Mouse (Mus musculus) liver, embryonic 11.5 days (tissue): ENCODE results near the gene Cd28. TPM values are rescaled to one million over a fixed set of nuclear protein-coding genes. Genes with fewer than 3 reads are reported as not detected.

ENCODE experiments used
- ATAC-seq: fragments of 200-750 bp; cut with Nextera tagmentation; replicated peaks from 2 replicates; pipeline ENCODE4 v1.8.0; 2017; ENCODE audit warnings: moderate number of reproducible peaks, mild to moderate bottlenecking, moderate TSS enrichment, moderate library complexity; ENCODE audit not compliant: low FRiP score
- DNase-seq: peaks from one replicate; pipeline ENCODE4 v3.0.0-alpha.2; 2017; ENCODE audit warnings: low spot score
- H3K27ac ChIP-seq: fragments of 300-500 bp; sonication (generic); 2 replicates; pipeline ENCODE4 v1.5.1; 2014; ENCODE audit warnings: mild to moderate bottlenecking, low read depth, low read length, control low read depth
- H3K27me3 ChIP-seq: fragments of 300-500 bp; sonication (generic); replicated peaks from 2 replicates; pipeline ENCODE4 v1.6.1; 2014; ENCODE audit warnings: low read length, mixed read lengths; ENCODE audit not compliant: control insufficient read depth, insufficient read depth
- H3K36me3 ChIP-seq: fragments of 300-500 bp; sonication (generic); 2 replicates; pipeline ENCODE4 v1.6.1; 2014; ENCODE audit warnings: mild to moderate bottlenecking, low read length, moderate library complexity, mixed read lengths; ENCODE audit not compliant: control insufficient read depth, insufficient read depth
- H3K4me1 ChIP-seq: fragments of 300-500 bp; sonication (generic); replicated peaks from 2 replicates; pipeline ENCODE4 v1.6.1; 2014; ENCODE audit warnings: low read length, mixed read lengths; ENCODE audit not compliant: control insufficient read depth, insufficient read depth
- H3K4me2 ChIP-seq: fragments of 300-500 bp; sonication (generic); 2 replicates; pipeline ENCODE4 v1.6.1; 2014; ENCODE audit warnings: mild to moderate bottlenecking, control low read depth, moderate library complexity
- H3K4me3 ChIP-seq: fragments of 300-500 bp; sonication (generic); 2 replicates; pipeline ENCODE4 v1.5.1; 2014; ENCODE audit warnings: low read depth, low read length, control low read depth
- H3K9ac ChIP-seq: fragments of 300-500 bp; sonication (generic); 2 replicates; pipeline ENCODE4 v1.6.1; 2014; ENCODE audit warnings: low read depth, low read length, control low read depth
- H3K9me3 ChIP-seq: fragments of 300-500 bp; sonication (generic); 2 replicates; pipeline ENCODE4 v1.6.1; 2016; ENCODE audit warnings: low read length, inconsistent platforms, mixed read lengths; ENCODE audit not compliant: control insufficient read depth
- WGBS: fragments of 180-500 bp; shearing (Covaris S2); extraction: QIAGEN DNeasy Blood & Tissue Kit; methylation state at CpG from one replicate; pipeline ENCODE4 v1.1.7; 2014; 5-methylcytosine and 5-hydroxymethylcytosine counted together
- polyA plus RNA-seq: library from polyadenylated mRNA; unstranded; fragments of >200 nt; fragmentation: Nextera tagmentation; extraction: Ambion mirVana; gene quantifications from 2 replicates; pipeline ENCODE4 v1.2.1, GENCODE M21; 2014

Cd28 gene
- polyA plus RNA-seq, 1 experiment from 2014 or later, result 0.15 TPM

DNA sequence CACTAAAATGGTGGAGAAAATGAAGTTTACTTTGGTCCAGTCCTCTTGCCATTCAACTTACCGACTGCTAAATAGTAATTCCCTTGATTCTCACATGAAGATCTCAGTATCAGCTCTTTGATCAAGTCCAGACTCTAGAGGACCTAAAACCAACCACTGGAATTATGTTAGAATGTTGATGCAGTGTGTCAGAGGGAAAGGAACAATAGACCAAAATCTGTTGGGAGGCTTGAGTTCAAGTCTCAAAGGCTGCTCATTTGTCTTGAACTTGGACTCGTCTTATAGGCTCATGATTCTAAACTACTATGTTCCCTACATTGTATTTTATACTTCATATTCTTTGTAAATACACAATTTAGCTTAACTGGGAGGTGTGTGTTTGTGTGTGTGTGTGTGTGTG, 41.0 kb downstream of the Cd28 start:
- Histone ChIP-seq H3K9ac (no peak overlapping the region), H3K27ac (no peak overlapping the region), H3K27me3 (no peaks in the 10 kb centered on the region), H3K4me2 (no peak overlapping the region), H3K4me3 (no peak overlapping the region), H3K9me3 (no peaks in the 10 kb centered on the region), H3K4me1 (no peaks in the 10 kb centered on the region), H3K36me3 (no peaks in the 10 kb centered on the region)
- DNase-seq (no peak), ATAC-seq (no peak)
- 91% methylated on average over 2 of the region's 2 CpGs for WGBS

- 63% methylated on average over 1 of the region's 1 CpGs for WGBS
- H3K4me3 ChIP-seq, result no peak overlapping the region
- H3K4me1 ChIP-seq, result no peaks in the 10 kb centered on the region
- no peak for ATAC-seq
- no peaks in the 10 kb centered on the region for H3K36me3 ChIP-seq
- H3K27me3 ChIP-seq, result no peaks in the 10 kb centered on the region
- no peak overlapping the region for H3K9ac ChIP-seq
- no peak overlapping the region for H3K27ac ChIP-seq
- H3K4me2 ChIP-seq, result no peak overlapping the region
- no peak for DNase-seq
- no peaks in the 10 kb centered on the region for H3K9me3 ChIP-seq
Measured at GRCm38 (mm10) chr1:60758226-60758625, 41.6 kb downstream of the Cd28 start.

- Histone ChIP-seq H3K4me1 (no peaks in the 10 kb centered on the region), H3K27ac (no peak overlapping the region), H3K9me3 (no peaks in the 10 kb centered on the region), H3K27me3 (no peaks in the 10 kb centered on the region), H3K36me3 (no peaks in the 10 kb centered on the region), H3K9ac (no peak overlapping the region), H3K4me3 (no peak overlapping the region), H3K4me2 (no peak overlapping the region)
- ATAC-seq (no peak), DNase-seq (no peak)
- 64% methylated on average over 7 of the region's 7 CpGs for WGBS
Measured at GRCm38 (mm10) chr1:60759563-60760335, 43.1 kb downstream of the Cd28 start.

DNA sequence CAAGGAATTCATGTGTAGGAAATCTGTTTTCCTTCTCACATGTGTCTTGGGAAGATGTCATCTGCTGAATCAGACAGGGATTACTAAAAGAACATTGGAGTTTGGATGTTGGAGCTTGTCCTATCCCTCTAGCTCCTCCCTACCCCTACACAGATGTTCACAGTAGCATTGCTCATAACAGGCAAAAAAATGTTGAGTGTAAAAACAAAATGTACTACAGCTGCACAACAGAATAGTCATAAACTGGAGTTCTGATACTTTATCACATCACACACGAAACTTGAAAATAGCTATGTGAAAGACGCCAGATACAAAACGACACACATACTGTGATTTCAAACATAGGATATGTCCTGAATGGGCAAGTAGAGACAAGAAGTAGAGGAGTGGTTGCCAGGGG, 43.9 kb downstream of the Cd28 start:
- Histone ChIP-seq H3K9ac (no peak overlapping the region), H3K4me3 (no peak overlapping the region), H3K36me3 (no peaks in the 10 kb centered on the region), H3K9me3 (no peaks in the 10 kb centered on the region), H3K27ac (no peak overlapping the region), H3K27me3 (no peaks in the 10 kb centered on the region), H3K4me1 (no peaks in the 10 kb centered on the region), H3K4me2 (no peak overlapping the region)
- DNase-seq (no peak), ATAC-seq (no peak)
- WGBS, result 83% methylated on average over 3 of the region's 3 CpGs

DNA sequence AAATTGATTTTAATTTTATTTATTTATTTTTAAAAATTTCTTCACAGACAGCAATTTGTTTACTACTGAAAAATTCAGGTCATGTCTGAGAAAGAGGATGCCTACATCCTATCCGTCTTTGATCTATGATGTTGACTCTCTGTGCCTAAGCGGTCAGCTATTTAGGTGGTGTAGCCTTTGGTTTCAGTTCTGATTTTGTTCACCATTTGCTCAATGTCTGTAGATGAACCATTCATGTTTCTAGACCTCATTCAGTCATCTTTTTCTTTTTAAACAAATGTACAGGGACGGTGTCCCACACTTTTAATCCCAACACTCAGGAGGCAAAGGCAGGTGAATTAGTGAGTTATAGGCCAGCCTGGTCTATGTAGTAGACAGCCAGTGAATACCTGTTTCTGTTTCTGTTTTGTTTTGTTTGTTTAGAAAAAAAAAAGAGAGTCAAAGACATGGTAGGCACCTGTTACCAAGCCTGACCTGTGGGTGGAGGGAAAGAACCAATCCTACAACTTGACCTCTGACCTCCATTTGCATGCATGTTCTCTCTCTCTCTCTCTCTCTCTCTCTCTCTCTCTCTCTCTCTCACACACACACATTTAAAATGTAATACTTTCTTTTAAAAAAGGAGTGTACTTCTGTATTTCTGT, 45.0 kb downstream of the Cd28 start:
- DNase-seq, result no peak
- Histone ChIP-seq H3K9ac (no peak overlapping the region), H3K27ac (no peak overlapping the region), H3K4me1 (no peaks in the 10 kb centered on the region), H3K9me3 (no peaks in the 10 kb centered on the region), H3K27me3 (no peaks in the 10 kb centered on the region), H3K4me3 (no peak overlapping the region), H3K4me2 (no peak overlapping the region), H3K36me3 (no peaks in the 10 kb centered on the region)
- no peak for ATAC-seq
- 91% methylated on average over 3 of the region's 3 CpGs for WGBS

GRCm38 (mm10) chr1:60762451-60762850, 45.9 kb downstream of the Cd28 start:
- ATAC-seq, result no peak
- Histone ChIP-seq H3K4me3 (no peak overlapping the region), H3K27me3 (no peaks in the 10 kb centered on the region), H3K9ac (no peak overlapping the region), H3K4me2 (no peak overlapping the region), H3K4me1 (no peaks in the 10 kb centered on the region), H3K36me3 (no peaks in the 10 kb centered on the region), H3K9me3 (no peaks in the 10 kb centered on the region), H3K27ac (no peak overlapping the region)
- 89% methylated on average over 1 of the region's 1 CpGs for WGBS
- no peak for DNase-seq

DNA sequence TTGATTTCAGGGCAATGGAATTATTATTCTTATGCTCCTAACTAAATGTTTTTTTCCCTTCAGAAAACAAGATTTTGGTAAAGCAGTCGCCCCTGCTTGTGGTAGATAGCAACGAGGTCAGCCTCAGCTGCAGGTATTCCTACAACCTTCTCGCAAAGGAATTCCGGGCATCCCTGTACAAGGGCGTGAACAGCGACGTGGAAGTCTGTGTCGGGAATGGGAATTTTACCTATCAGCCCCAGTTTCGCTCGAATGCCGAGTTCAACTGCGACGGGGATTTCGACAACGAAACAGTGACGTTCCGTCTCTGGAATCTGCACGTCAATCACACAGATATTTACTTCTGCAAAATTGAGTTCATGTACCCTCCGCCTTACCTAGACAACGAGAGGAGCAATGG, 46.3 kb downstream of the Cd28 start:
- Histone ChIP-seq H3K27me3 (no peaks in the 10 kb centered on the region), H3K4me3 (no peak overlapping the region), H3K4me2 (no peak overlapping the region), H3K9me3 (no peaks in the 10 kb centered on the region), H3K9ac (no peak overlapping the region), H3K27ac (no peak overlapping the region), H3K36me3 (no peaks in the 10 kb centered on the region), H3K4me1 (no peaks in the 10 kb centered on the region)
- 86% methylated on average over 20 of the region's 20 CpGs for WGBS
- no peak for ATAC-seq
- DNase-seq, result no peak

DNA sequence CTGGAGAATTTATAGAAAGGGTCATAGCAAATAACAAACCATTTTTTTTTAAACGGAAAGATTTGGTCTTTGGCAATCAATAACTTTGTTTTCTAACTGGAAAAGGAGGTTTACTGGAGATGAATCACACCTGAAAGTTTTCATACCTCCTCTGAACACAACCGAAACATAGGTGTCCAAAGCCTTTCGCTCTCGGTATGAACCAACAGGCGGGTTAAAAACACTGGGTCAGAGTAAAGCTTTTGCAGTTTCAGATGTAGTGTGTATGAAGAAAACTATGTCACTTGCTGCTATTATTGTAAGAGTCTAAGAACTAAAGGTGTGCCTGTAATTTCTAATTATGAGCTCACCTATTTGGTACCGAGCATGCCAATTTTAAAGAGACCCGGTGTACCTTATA, 55.2 kb downstream of the Cd28 start:
- Histone ChIP-seq H3K9me3 (no peaks in the 10 kb centered on the region), H3K27me3 (no peaks in the 10 kb centered on the region), H3K36me3 (no peaks in the 10 kb centered on the region), H3K4me1 (no peaks in the 10 kb centered on the region), H3K4me3 (no peak overlapping the region), H3K9ac (no peak overlapping the region), H3K27ac (no peak overlapping the region), H3K4me2 (no peak overlapping the region)
- WGBS, result 89% methylated on average over 7 of the region's 7 CpGs
- ATAC-seq (no peak), DNase-seq (no peak)

GRCm38 (mm10) chr1:60773231-60773630, 56.6 kb downstream of the Cd28 start:
- Histone ChIP-seq H3K9me3 (no peaks in the 10 kb centered on the region), H3K4me1 (no peaks in the 10 kb centered on the region), H3K4me3 (no peak overlapping the region), H3K36me3 (no peaks in the 10 kb centered on the region), H3K27me3 (no peaks in the 10 kb centered on the region), H3K9ac (no peak overlapping the region), H3K4me2 (no peak overlapping the region), H3K27ac (no peak overlapping the region)
- no peak for ATAC-seq
- no peak for DNase-seq
- WGBS, result 76% methylated on average over 3 of the region's 3 CpGs
